Mouse (Mus musculus) spleen, postnatal 0 days (tissue): ENCODE measurements around the gene Dctpp1. TPM values are rescaled to one million over a fixed set of nuclear protein-coding genes. Genes with fewer than 3 reads are reported as not detected.

Experiments
- polyA plus RNA-seq: library from polyadenylated mRNA; unstranded; fragments of >200 nt; fragmentation: Nextera tagmentation; extraction: Ambion mirVana; gene quantifications from 2 replicates; pipeline ENCODE4 v1.2.1, GENCODE M21; 2015

The Dctpp1 gene
- polyA plus RNA-seq, result 87.9 and 90.1 TPM in 2 replicates

GRCm38 (mm10) chr7:127260309-127261111 is at the start of gene Dctpp1:
Gene Dctpp1 (minus strand): TSS chr7:127260709.

GRCm38 (mm10) chr7:127296098-127296497 is 35.6 kb upstream of the Dctpp1 start, which contains the start of gene Itgal:
Gene Itgal (plus strand): TSS chr7:127296260.

GRCm38 (mm10) chr7:127273925-127274789 is 13.6 kb upstream of the Dctpp1 start, which contains the start of gene Sephs2:
Gene Sephs2 (minus strand): TSS chr7:127274055.

GRCm38 (mm10) chr7:127243870-127244657 is 16.4 kb downstream of the Dctpp1 start, which contains the start of gene Zfp771:
Gene Zfp771 (plus strand): TSS chr7:127244274.

GRCm38 (mm10) chr7:127232622-127233367 is 27.7 kb downstream of the Dctpp1 start, which contains the start of the genes Zfp553 and Sept1:
Gene Zfp553 (plus strand): TSS chr7:127233061.
Gene Sept1 (minus strand): TSS chr7:127233130.

DNA sequence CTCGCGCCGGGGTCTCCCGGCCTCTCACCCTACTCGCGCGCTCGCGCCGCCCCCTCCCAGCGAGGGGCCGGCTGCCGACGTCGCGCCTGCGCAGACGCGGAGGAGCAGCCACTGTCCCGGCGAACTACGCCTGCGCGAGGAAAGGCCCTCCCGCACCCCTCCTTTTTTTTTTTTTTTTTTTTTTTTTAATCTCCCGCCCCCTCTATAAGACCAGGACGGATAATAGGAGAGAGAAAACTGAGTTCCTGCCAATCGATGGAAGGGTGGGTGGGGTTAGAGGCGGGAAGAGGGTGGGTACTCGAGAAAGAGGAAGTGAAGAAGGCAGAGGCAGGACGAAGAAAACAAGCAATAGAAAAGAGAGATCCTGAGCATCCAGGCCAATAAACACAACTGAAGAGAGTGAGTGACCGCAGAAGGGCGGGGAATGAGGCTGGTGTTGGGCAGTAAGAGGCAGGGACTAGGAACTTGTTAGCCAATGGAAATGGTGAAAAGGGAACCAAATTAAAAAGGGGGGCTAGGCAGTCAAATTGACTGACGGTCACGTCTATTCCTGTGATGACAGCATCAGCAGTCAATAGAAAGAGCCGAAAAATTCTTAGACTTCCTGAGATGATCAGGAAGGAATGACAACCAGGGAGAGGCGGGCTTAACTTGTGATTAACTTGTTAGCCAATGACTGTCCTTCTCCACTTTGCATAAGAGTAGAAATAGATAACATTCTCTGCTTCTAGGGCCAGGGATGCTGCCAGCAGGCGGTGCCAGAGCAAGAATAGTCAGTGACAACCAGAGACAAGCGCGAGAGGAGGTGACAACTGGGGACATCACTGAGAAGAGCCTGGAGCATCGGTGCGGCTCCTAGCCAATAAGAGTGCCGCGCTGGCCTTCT is 51.7 kb downstream of the Dctpp1 start, which contains the start of gene Mylpf:
TSS of gene Mylpf (plus strand) at position 338 of the 886 bp plus-strand sequence.

DNA sequence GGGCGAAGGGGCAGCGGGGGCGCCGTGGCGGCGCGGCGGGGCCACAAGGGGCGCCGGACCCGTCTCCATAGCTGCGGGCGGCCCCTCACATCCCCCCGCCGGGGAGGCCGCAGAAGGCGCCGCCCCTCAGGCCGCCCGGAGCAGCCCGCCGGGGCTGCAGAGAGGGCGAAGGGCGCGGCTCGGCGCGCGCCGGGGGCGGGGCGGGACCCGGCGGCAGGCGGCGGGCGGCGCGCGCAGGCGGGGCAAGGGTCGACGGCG is 52.3 kb downstream of the Dctpp1 start, which contains the start of gene Tbc1d10b:
TSS of gene Tbc1d10b (minus strand) at position 174 of the 258 bp plus-strand sequence.

Other genes starting within 250 kb of the Dctpp1 start
- 13.4 and 15.9 TPM in 2 replicates for gene Mvp, start 246.1 kb downstream of the Dctpp1 start, polyA plus RNA-seq
- gene Pagr1b, start 244.2 kb downstream of the Dctpp1 start, polyA plus RNA-seq, result not detected in 2 replicates
- gene Pagr1a, start 243.4 kb downstream of the Dctpp1 start, polyA plus RNA-seq, result 32.5 and 43.1 TPM in 2 replicates
- gene Gm42742, start 239.6 kb downstream of the Dctpp1 start, polyA plus RNA-seq, result 3.7 and 10.6 TPM in 2 replicates
- 0.55 and 0.86 TPM in 2 replicates for gene Prrt2, start 239.5 kb downstream of the Dctpp1 start, polyA plus RNA-seq
- gene Maz, start 233.7 kb downstream of the Dctpp1 start, polyA plus RNA-seq, result 47.2 and 48.3 TPM in 2 replicates
- 109 and 120 TPM in 2 replicates for gene Kif22, start 218.2 kb downstream of the Dctpp1 start, polyA plus RNA-seq
- 10.1 and 23.2 TPM in 2 replicates for gene Zg16, start 173.4 kb downstream of the Dctpp1 start, polyA plus RNA-seq
- 24.3 and 30.3 TPM in 2 replicates for gene AI467606, start 169.3 kb downstream of the Dctpp1 start, polyA plus RNA-seq
- 1.4 and 1.5 TPM in 2 replicates for gene Qprt, start 138.5 kb downstream of the Dctpp1 start, polyA plus RNA-seq
- 20.0 and 22.3 TPM in 2 replicates for gene Spn, start 122.9 kb downstream of the Dctpp1 start, polyA plus RNA-seq
- gene Cd2bp2, start 64.7 kb downstream of the Dctpp1 start, polyA plus RNA-seq, result 27.7 and 29.2 TPM in 2 replicates
- 21.0 and 22.5 TPM in 2 replicates for gene Tbc1d10b, start 52.2 kb downstream of the Dctpp1 start, polyA plus RNA-seq
- gene Mylpf, start 51.8 kb downstream of the Dctpp1 start, polyA plus RNA-seq, result 34.1 and 37.7 TPM in 2 replicates
- gene Zfp553, start 27.6 kb downstream of the Dctpp1 start, polyA plus RNA-seq, result 10.2 and 11.5 TPM in 2 replicates
- 44.4 and 49.3 TPM in 2 replicates for gene Sept1, start 27.6 kb downstream of the Dctpp1 start, polyA plus RNA-seq
- 21.4 and 23.5 TPM in 2 replicates for gene Zfp771, start 16.4 kb downstream of the Dctpp1 start, polyA plus RNA-seq
- gene Sephs2, start 13.3 kb upstream of the Dctpp1 start, polyA plus RNA-seq, result 77.6 and 80.8 TPM in 2 replicates
- 10.0 and 13.4 TPM in 2 replicates for gene Itgal, start 35.6 kb upstream of the Dctpp1 start, polyA plus RNA-seq
- gene Zfp768, start 84.9 kb upstream of the Dctpp1 start, polyA plus RNA-seq, result 3.2 and 4.1 TPM in 2 replicates
- gene Zfp747, start 115.3 kb upstream of the Dctpp1 start, polyA plus RNA-seq, result 2.5 TPM in 2 replicates
- 1.3 and 1.8 TPM in 2 replicates for gene 9130019O22Rik, start 126.5 kb upstream of the Dctpp1 start, polyA plus RNA-seq
- 1.7 and 1.9 TPM in 2 replicates for gene E430018J23Rik, start 132.9 kb upstream of the Dctpp1 start, polyA plus RNA-seq
- 1.7 and 2.2 TPM in 2 replicates for gene Zfp764, start 146.1 kb upstream of the Dctpp1 start, polyA plus RNA-seq
- gene Zfp688, start 161.4 kb upstream of the Dctpp1 start, polyA plus RNA-seq, result 17.4 and 22.2 TPM in 2 replicates
- gene Zfp689, start 188.4 kb upstream of the Dctpp1 start, polyA plus RNA-seq, result 2.5 and 3.2 TPM in 2 replicates
- gene Prr14, start 198.9 kb upstream of the Dctpp1 start, polyA plus RNA-seq, result 27.6 and 29.6 TPM in 2 replicates
- gene Fbrs, start 218.5 kb upstream of the Dctpp1 start, polyA plus RNA-seq, result 8.0 and 13.0 TPM in 2 replicates